Mouse (Mus musculus) CD4-positive, CD25-positive, alpha-beta regulatory T cell, adult 2 months (primary cell): ENCODE results near the gene Tctex1d4.

Experiments
- DNase-seq: peaks from one replicate; pipeline ENCODE4 v3.0.0-alpha.2; 2012; ENCODE audit warnings: low read depth, low spot score

Tctex1d4 gene

DNA sequence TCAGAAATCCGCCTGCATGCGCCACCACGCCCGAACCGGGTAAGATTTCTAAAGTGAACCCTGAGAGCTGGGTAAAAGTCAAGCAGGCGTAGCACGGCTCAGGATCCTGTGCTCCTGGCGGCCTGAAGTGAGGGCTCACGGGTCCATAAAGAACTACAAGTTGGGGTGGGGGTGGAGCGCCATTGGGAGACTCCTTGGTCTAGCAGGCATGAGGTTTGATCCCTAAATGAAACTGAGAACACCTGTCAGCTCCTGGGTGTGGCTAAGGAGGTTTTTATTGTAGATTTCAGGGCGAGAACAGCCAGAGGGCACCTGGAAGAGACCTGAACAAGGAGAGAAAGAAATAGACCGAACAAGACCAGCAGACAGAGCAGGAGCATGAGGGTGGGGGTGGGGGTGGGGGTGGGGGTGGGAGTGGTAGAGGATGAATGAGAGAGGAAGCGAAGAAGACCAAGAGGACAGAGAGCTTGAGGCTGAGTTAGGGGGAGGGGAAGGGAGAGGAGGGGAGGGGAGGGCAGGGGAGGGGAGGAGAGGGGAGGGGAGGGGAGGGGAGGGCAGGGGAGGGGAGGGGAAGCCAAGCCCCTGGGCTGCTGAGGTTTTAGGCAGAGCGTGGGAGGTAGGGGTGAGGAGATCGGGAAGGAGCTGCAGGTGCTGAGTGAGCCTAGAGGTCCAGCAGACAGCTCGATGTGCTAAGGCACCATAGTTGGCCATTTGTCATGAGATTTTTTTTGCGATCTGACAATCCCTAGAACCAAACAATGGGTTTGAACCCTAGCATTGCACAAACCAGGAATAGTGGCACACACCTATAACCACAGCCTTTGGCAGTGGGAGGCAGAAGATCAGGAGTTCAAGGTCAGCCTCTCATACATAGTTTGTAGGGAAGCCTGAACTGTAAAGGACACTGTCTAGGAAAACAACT is 12.0 kb downstream of the Tctex1d4 start:
- no peak for DNase-seq

DNA sequence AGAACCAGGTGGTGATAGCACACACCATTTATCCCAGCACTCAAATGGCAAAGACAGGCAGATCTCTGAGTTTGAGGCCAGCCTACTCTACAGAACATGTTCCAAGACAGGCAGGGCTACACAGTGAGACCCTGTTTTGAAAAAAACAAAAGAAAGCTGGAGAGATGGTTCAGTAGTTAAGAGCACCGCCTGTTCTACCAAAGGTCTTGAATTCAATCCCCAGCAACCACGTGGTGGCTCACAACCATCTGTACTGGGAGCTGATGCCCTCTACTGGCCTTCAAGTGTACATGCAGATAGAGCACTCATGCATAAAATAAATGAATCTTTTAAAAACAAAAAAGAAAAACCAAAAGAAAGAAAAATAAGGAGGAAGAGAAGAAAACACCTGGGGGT is 12.6 kb downstream of the Tctex1d4 start:
- DNase-seq, result peak; percentile 84

DNA sequence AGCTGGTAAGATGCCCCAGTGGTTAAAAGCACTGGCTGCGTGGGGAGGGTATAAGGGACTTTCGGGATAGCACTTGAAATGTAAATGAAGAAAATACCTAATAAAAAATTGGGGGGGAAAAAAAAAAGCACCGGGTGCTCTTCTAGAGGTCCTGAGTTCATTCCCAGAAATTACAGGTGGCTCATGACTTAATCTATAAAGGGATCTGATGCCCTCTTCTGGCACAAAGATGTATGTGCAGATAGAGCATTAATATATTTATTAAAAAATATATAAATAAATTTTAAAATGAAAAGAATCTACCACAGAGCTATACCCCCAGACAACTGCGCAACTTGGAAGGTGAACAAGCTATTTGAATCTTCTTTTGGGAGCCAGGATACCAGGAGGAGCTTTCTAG is 14.0 kb downstream of the Tctex1d4 start:
- DNase-seq, result peak; percentile 64

DNA sequence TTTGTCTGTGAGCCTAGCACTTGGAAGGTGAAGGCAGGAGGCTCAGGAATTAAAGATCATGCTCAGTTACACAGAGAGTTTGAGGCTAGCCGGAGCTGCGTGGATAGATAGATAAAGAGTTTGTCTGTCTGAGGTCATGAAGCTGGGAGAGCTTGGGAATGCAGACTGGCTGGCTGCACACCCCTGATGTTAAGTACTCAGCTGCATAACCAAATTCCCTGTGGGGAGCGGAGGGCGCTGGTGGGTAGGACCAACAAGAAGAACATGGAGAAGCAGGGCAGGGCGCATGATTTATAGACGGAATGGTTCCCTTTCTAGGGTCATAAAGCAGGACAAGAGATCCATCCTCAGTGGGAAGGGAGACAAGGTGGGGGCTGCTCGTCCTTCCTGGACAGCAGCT is 16.4 kb downstream of the Tctex1d4 start:
- no peak for DNase-seq

DNA sequence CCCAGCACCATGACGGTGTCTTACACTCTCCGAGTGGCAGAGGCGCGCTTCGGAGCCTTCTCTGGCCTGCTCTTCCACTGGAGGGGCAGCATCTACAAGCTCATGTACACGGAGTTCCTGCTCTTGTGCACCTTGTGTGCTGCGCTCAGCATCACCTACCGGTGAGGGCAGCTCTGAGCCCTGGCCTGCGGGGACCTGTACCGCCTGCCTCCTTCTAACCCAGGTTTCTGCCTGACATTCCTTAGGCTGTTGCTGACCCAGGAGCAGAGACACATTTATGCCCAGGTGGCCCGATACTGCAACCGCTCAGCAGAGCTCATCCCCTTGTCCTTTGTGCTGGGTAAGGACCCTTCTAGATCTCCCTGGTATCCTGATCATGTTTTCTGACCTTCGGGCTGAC is 18.7 kb downstream of the Tctex1d4 start:
- no peak for DNase-seq

- peak; percentile 93 for DNase-seq
These were observed 19.6 kb downstream of the Tctex1d4 start for GRCm38 (mm10) chr4:117146176-117146575.

DNA sequence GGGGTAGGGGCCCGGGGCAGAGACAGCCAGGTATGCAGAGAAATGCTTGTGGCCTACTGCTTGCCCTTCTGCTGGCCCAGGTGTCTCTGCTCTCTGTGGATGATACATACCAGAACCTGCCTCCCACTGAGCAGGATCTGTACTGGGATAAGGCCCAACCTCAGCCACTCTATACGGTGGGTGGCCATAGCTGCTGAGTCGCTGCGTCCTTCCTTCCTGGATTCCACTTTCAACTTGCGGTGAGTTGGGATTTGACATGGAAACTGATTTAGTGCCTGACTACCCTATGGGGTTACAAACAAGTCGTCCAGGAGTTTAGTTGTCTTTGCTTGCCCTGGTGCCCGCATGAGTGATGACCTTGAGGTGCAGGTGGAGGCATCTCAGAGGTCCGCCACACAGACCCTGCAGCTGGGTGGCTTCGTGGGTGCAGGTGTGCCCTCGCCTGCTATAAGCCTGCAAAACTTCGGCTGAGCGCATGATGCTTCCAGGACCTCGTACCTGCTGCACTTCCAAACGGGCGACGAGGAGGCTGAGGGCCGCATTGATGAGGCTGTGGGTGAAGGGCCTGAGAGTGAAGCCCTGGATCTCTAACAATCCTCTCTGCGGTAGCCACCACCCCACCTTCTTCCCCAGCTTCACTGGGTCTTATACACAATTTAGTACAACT is 21.6 kb downstream of the Tctex1d4 start:
- DNase-seq, result no peak

DNA sequence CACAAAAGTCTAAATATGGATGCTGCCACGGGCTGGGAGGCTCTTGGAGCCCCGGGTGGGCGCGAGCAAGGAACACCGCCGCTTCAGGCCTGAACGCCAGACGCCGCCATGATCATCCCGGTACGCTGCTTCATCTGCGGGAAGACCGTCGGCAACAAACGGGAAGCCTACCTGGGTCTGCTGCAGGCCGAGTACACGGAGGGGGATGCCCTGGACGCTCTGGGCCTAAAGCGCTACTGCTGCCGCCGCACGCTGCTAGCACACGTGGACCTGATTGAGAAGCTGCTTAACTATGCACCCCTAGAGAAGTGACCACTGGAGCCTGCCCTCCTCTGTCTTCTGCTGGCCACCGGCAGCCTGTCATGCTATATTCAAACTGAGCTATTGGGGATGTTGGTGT is 22.2 kb downstream of the Tctex1d4 start:
- DNase-seq, result no peak

DNA sequence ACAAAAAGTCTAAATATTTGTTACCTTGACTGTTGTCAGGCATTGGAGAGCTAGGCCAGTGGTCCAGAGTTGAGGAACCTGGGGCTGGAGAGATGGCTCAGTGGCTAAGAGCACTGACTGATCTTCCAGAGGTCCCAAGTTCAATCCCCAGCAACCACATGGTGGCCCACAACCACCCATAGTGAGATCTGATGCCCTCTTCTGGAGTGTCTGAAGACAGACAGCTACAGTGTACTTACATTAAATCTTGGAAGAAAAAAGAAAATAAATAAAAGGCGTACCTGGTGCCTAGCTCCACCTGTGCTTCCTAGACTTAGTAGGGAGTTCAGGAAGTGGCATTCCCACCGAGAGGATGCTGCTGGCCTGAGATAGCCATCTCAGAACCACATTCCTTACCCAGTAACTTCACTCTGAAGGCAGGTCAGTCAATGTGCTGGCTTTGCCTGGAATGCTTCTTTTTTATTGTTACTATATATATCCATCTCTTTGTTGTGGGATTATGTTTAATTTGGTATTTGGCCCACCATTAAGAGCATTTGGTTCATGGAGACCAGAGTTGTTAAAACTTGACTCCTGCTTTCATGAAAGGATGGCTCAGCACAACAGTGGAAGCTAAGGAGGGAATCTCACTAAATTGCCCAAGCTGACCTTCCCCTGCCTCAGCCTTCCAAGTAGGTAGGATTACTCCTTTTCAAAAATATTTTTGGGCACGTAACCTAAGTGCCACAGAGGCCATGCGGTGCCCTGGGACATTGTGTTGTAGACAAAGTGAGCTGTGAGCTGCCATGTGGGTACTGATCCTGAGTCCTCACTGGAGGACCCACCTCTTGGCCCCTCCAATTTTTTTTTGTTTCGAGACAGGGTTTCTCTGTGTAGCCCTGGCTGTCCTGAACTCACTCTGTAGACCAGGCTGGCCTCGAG is 23.0 kb downstream of the Tctex1d4 start:
- no peak for DNase-seq

- no peak for DNase-seq
These were observed 23.7 kb downstream of the Tctex1d4 start for GRCm38 (mm10) chr4:117150212-117150733.

GRCm38 (mm10) chr4:117151416-117151815 is 24.8 kb downstream of the Tctex1d4 start:
- no peak for DNase-seq

DNA sequence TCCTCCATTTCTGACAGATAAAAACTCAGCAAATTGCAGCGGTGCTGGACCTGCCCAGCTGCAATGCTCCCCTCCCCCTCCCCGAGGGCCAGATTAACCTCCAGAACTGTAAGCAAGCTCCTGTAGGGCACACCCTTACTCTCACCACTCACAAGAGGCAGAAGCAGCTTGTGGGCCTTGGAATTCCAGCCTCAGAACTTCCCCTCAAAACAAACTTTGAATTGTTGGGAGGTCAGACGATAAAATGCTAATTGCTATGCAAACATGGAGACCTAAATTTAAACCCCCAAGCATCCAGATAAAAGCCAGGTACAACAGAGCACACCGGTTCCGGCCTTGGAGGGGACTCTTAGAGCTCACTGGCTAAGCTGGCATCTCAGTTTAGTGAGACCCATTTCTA is 26.1 kb downstream of the Tctex1d4 start:
- DNase-seq, result no peak

- DNase-seq, result peak; percentile 32
These were observed 28.6 kb downstream of the Tctex1d4 start for GRCm38 (mm10) chr4:117155020-117155791.

DNA sequence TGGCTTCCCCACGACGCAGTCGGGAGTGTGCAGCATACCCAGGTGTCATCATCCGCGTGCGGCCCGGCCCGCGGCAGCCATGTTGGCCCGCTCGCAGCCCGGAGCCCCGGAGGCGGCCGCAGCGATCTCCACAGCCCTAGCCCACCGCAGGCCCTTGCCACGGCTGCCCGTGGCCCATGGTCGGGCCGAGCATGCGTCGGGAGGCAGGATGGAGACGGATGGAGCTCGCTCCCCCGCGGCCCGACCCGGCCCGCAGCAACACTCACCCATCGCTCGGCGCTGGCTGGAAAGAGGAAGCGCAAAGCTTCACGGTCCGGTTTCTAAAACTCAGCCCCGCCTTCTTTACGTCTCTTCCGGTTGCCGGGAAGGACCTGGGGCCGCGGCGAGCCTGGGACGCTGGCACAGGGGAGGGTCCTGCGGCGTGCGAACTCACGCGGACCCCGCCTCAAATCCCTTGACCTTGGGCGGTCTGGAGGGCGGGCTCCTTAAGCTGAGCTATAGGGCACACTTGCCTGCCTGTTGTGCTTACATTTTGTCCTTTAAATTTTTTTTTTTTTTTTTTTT is 29.3 kb downstream of the Tctex1d4 start, which contains the start of gene Rps8:
TSS of gene Rps8 (minus strand) at position 452 of the 564 bp plus-strand sequence.
- DNase-seq, result peak; percentile 89

DNA sequence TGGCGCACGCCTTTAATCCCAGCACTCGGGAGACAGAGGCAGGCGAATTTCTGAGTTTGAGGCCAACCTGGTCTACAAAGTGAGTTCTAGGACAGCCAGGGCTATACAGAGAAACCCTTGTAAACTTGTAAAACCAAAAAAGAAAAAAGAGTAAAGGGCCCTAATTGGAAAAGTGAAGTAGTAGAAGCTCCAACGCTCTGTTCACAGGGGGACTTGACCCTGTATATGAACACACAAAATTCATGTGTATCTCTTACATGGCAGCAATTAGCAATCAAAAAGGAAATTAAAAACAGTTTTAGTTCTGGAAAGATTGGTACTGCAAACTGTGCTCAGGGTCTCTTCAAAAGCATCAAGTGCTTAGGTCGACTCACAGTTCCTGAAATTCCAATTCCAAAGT is 29.8 kb downstream of the Tctex1d4 start:
- DNase-seq, result no peak

DNA sequence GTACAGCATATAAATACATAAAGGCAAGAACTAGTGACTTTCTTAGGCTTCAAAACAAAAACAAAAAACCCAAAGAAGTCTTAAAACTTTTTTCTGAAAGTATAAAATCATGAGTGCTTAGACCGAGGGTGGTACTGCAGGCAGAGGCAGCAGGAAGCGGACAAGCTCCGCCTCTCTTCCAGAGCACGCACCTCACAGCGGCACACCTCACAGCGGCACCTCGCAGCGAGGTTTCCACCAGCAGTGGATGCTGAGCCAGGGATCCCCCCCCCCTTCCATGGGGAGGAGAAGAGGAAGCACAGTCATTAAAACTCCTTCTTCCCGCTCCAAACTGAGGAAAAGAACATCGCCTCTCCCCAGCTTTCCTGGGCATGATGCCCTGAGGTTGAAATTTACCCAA is 33.1 kb downstream of the Tctex1d4 start:
- no peak for DNase-seq

DNA sequence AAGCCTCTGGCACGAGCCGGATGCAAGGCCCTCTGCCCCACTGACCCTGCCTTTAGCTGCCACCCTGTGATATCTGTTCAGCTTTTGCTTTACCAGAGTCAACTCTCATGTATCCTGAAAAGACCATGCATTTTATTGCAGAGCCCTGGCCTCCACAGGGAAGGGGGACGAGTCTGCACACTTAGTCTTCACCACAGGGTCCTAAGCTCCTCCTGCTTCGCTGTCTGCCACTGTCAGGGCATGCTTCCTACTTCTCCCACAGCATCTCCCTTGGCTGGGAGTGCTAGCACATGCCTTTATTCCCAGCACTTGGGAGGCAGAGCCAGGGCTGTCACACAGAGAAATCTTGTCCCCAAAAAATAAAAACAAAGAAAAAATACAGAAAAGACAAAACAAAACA is 34.6 kb downstream of the Tctex1d4 start:
- no peak for DNase-seq

DNA sequence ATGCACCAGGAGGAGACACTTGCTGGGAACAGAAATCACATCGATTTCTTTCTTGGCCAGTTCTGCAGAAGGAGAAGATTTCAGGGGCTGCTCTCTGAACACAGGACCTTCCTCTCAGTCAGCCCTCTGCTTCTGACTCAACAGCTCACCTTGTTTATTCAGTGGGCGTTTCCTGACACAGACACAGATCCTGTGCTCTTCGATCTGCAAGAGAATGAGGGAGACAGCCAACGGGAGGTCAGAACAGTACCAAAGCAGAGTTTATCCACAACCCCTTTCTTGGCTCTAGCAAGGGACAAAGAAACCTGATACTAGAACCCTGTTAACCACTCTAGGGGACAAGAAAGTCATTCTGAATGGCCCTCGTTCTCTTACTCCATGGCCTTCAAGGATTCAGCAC is 43.3 kb downstream of the Tctex1d4 start:
- DNase-seq, result no peak
